Mouse (Mus musculus): Measurements from ENCODE around the gene Mrpl46. TPM values are rescaled to one million over a fixed set of nuclear protein-coding genes. Genes with fewer than 3 reads are reported as not detected.

The Mrpl46 gene
- polyA plus RNA-seq, 1 experiment from 2014 or later: 68.9 TPM

DNA sequence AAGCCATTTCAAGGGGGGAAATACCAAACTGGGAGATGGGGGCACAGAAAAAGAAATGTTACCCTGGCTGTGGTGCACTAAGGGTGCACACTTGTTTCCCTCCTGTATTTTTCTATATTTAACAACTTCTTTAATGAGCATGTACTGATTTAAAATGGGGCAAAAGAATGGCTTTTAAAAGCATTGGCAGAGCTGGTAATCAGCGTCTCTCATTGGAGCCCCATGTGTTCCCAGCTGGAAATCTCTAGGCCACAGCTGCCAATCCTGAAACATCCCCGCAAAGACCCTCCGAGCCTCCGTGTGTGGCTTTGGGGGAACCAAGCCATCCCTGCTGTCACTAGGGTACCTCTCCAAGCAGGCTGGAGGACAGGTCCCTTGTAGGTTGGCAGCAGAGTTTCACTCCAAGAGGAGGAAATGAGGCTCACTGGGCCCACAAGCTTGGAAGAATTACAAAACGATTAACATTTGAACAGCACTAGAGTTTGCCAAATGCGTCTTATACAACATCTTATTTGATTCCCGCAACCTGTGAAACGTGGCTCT is 28.8 kb downstream of the Mrpl46 start:
- H3K27me3 ChIP-seq (replicated peaks; ENCODE audit: control insufficient read depth, insufficient read depth, low read length): no peaks in the 10 kb centered on the region
- no peak overlapping the region for H3K4me3 ChIP-seq (ENCODE audit: low read depth, low read length)
- ATAC-seq: no peak
- H3K4me2 ChIP-seq (replicated peaks; ENCODE audit: low read depth): no peak overlapping the region
- no peaks in the 10 kb centered on the region for H3K4me1 ChIP-seq (replicated peaks; ENCODE audit: control insufficient read depth, insufficient read depth, low read length)
- H3K9ac ChIP-seq (ENCODE audit: low read depth, low read length): no peak overlapping the region
- 71% methylated on average over 8 of the region's 8 CpGs for WGBS
- TF ChIP-seq CTCF (IDR thresholded peaks at IDR 0.05; ENCODE audit: low read depth): no peak
- no peak overlapping the region for H3K27ac ChIP-seq (ENCODE audit: low read depth, low read length)
- no peaks in the 10 kb centered on the region for H3K9me3 ChIP-seq (ENCODE audit: control insufficient read depth)
- H3K36me3 ChIP-seq (ENCODE audit: control insufficient read depth, insufficient read depth): no peaks in the 10 kb centered on the region

DNA sequence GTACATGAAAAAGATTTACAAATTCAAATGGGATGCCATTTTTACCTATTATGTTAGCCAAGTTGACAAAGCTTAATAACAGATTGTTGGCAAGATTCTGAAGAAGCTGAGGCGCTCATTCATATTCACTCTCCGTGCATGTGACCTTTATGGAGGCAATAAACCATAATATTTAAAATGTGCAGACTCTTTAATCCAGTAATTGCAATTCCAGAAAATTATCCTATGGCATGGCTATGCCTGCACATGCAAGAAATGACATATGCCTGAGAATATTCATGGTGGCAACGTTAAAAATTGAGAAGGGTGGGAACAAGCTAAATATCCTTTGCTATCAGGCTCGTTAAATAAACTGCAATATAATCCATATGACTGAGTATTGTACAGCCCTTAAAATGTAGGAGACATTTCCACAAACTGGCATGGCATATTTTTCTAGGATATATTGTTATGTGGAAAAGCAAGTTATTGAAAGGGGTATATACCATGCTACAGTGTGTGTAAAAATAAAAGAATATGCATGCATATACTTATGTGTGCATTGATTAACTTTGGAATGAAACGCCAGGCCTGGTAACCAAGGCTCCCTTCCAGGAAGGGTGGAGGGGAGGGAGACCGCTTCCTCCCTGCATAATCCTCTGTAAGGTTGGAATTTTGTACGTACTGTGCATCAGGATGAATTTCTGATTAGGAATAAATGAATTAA is 29.4 kb downstream of the Mrpl46 start:
- H3K9ac ChIP-seq (ENCODE audit: low read depth, low read length): no peak overlapping the region
- no peaks in the 10 kb centered on the region for H3K27me3 ChIP-seq (replicated peaks; ENCODE audit: control insufficient read depth, insufficient read depth, low read length)
- WGBS: 76% methylated on average over 7 of the region's 7 CpGs
- H3K4me3 ChIP-seq (ENCODE audit: low read depth, low read length): no peak overlapping the region
- no peak overlapping the region for H3K4me2 ChIP-seq (replicated peaks; ENCODE audit: low read depth)
- no peaks in the 10 kb centered on the region for H3K4me1 ChIP-seq (replicated peaks; ENCODE audit: control insufficient read depth, insufficient read depth, low read length)
- no peaks in the 10 kb centered on the region for H3K9me3 ChIP-seq (ENCODE audit: control insufficient read depth)
- H3K27ac ChIP-seq (ENCODE audit: low read depth, low read length): no peak overlapping the region
- no peaks in the 10 kb centered on the region for H3K36me3 ChIP-seq (ENCODE audit: control insufficient read depth, insufficient read depth)
- TF ChIP-seq CTCF (IDR thresholded peaks at IDR 0.05; ENCODE audit: low read depth): no peak
- no peak for ATAC-seq

DNA sequence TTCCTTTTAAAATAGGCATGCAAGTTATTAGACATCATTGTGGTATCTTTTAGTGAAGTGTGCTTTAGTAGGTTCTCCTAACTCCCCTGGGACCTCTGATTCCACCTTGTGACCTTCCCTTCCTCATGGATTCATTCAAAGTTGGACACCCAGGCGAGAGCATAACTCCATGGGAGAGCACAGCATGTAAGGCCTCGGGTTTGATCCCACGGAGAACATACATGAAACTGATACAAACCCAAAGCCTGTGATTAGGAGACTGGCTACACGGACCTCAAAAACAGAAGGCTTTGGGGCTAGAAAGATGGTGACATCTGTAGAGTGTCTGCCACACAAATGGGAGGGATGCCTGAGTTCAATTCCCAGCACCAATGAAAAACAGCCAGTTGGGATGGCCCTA is 30.4 kb downstream of the Mrpl46 start:
- H3K4me2 ChIP-seq (replicated peaks; ENCODE audit: low read depth): no peak overlapping the region
- H3K4me1 ChIP-seq (replicated peaks; ENCODE audit: control insufficient read depth, insufficient read depth, low read length): no peaks in the 10 kb centered on the region
- H3K27me3 ChIP-seq (replicated peaks; ENCODE audit: control insufficient read depth, insufficient read depth, low read length): no peaks in the 10 kb centered on the region
- H3K4me3 ChIP-seq (ENCODE audit: low read depth, low read length): no peak overlapping the region
- no peaks in the 10 kb centered on the region for H3K36me3 ChIP-seq (ENCODE audit: control insufficient read depth, insufficient read depth)
- no peak for ATAC-seq
- no peak for TF ChIP-seq CTCF (IDR thresholded peaks at IDR 0.05; ENCODE audit: low read depth)
- WGBS: 84% methylated on average over 4 of the region's 4 CpGs
- H3K27ac ChIP-seq (ENCODE audit: low read depth, low read length): no peak overlapping the region
- H3K9ac ChIP-seq (ENCODE audit: low read depth, low read length): no peak overlapping the region
- H3K9me3 ChIP-seq (ENCODE audit: control insufficient read depth): no peaks in the 10 kb centered on the region

DNA sequence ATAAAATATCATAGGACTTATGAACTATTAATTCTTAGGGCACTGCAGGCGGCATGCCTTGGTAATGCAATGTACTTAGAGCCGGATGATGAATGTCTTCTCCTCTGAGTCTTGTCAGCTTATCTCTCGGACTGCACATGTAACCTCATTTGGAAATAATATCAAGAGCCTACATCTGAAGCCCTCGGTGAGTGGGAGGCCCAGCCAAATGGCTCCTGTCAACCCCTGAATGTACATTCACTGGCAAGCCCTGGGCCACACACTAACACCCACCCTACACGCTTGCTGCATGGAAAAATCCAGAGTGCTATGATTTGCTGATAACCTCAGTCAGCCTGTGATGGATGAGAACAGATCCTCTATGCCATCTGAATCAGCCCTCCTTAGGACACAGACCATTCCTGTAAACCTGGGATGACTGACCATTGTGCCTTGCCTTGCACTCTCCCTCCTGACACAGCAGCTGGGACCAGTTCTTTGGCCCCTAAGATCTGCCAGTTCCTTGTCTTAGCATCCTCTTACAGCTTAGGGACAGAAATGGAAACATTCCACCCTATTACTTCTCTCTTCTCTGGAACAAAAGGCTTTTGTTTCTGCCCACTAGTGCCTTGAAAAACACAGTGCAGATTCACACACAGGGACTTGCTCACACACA is 39.5 kb downstream of the Mrpl46 start:
- no peaks in the 10 kb centered on the region for H3K27me3 ChIP-seq (replicated peaks; ENCODE audit: control insufficient read depth, insufficient read depth, low read length)
- WGBS: 62% methylated on average over 5 of the region's 5 CpGs
- H3K4me2 ChIP-seq (replicated peaks; ENCODE audit: low read depth): no peak overlapping the region
- no peaks in the 10 kb centered on the region for H3K36me3 ChIP-seq (ENCODE audit: control insufficient read depth, insufficient read depth)
- ATAC-seq: no peak
- no peak for TF ChIP-seq CTCF (IDR thresholded peaks at IDR 0.05; ENCODE audit: low read depth)
- H3K9ac ChIP-seq (ENCODE audit: low read depth, low read length): no peak overlapping the region
- no peak overlapping the region for H3K27ac ChIP-seq (ENCODE audit: low read depth, low read length)
- H3K4me3 ChIP-seq (ENCODE audit: low read depth, low read length): no peak overlapping the region
- H3K4me1 ChIP-seq (replicated peaks; ENCODE audit: control insufficient read depth, insufficient read depth, low read length): no peaks in the 10 kb centered on the region
- H3K9me3 ChIP-seq (ENCODE audit: control insufficient read depth): no peaks in the 10 kb centered on the region

DNA sequence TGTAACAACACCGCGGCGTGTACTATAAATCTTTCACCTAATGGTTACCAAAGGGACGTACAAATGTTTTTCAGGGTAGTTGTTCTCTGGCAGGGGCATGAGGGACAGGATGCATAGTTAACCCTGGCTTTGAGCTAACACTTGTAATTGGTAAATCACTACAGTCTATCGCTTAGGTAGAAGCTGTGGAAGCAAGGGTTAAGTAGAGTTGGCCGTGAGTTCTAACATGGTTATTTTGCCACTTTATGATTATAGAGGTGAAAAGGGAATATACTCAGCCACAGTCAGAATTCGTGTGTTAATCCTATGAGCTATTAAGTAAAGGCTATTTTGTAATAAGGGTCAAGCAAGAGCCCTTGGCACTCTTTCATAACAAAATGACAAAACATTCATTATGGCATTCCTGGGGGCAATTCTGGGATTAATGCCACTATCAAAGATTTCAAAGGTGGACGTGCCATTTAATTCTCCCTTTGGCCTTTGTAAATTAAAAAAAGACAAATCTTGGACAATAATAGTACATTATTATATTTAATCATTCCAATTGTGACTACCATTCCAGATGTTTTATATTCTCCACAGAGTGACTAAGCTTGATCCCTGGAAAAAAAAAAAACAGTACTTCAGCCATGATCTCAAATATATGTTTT is 43.9 kb downstream of the Mrpl46 start:
- Histone ChIP-seq H3K27me3 (replicated peaks; ENCODE audit: control insufficient read depth, insufficient read depth, low read length) (no peaks in the 10 kb centered on the region), H3K9ac (ENCODE audit: low read depth, low read length) (no peak overlapping the region), H3K9me3 (ENCODE audit: control insufficient read depth) (no peaks in the 10 kb centered on the region), H3K4me2 (replicated peaks; ENCODE audit: low read depth) (no peak overlapping the region), H3K36me3 (ENCODE audit: control insufficient read depth, insufficient read depth) (no peaks in the 10 kb centered on the region), H3K4me1 (replicated peaks; ENCODE audit: control insufficient read depth, insufficient read depth, low read length) (no peaks in the 10 kb centered on the region), H3K4me3 (ENCODE audit: low read depth, low read length) (no peak overlapping the region), H3K27ac (ENCODE audit: low read depth, low read length) (no peak overlapping the region)
- WGBS: 81% methylated on average over 8 of the region's 8 CpGs
- TF ChIP-seq CTCF (IDR thresholded peaks at IDR 0.05; ENCODE audit: low read depth): no peak
- no peak for ATAC-seq

DNA sequence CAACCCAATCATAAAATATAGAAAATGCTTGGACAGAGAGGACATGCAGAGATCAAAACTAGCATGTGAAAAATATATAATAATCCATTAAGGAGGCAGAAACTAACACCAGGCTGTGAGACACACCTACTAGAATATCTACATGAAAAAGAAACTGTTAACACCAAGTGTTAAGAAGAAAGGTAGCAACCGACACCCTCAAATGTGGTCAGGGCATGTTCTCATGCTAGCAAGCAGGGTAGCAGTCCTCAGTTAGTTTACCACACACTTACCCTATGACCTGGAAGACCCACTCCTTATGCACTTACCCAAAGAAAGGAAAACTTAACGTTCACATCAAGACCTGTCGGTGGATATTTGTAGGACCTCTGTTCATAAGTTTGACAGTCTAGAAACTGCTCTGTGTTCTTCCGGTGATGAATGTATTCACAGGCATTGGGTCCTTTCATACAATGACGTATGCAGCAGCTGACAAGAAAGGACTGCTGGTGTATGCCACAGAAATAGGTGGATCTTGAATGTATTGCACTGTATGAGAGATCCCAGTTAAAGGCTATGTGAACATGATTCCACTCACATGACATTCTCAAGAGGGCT is 45.6 kb downstream of the Mrpl46 start, which contains the start of gene Ntrk3:
Gene Ntrk3 (minus strand): TSS at position 399 of the 597 bp plus-strand sequence.
- no peak for TF ChIP-seq CTCF (IDR thresholded peaks at IDR 0.05; ENCODE audit: low read depth)

More for the DNA sequence above, 45.6 kb downstream of the Mrpl46 start, which contains the start of gene Ntrk3:
- Histone ChIP-seq H3K4me2 (replicated peaks; ENCODE audit: low read depth) (no peak within 1 kb of the TSS), H3K4me3 (ENCODE audit: low read depth, low read length) (no peak within 1 kb of the TSS), H3K9ac (ENCODE audit: low read depth, low read length) (no peak within 1 kb of the TSS), H3K4me1 (replicated peaks; ENCODE audit: control insufficient read depth, insufficient read depth, low read length) (no peaks in the 10 kb centered on the region), H3K27me3 (replicated peaks; ENCODE audit: control insufficient read depth, insufficient read depth, low read length) (no peaks in the 10 kb centered on the region), H3K9me3 (ENCODE audit: control insufficient read depth) (no peaks in the 10 kb centered on the region), H3K36me3 (ENCODE audit: control insufficient read depth, insufficient read depth) (no peaks in the 10 kb centered on the region), H3K27ac (ENCODE audit: low read depth, low read length) (no peak within 1 kb of the TSS)
- ATAC-seq: no peak
- WGBS: 83% methylated on average over 5 of the region's 5 CpGs
